Mouse (Mus musculus) spleen, adult 2 months (tissue): ENCODE measurements around the gene Gm4064. TPM values are rescaled to one million over a fixed set of nuclear protein-coding genes. Genes with fewer than 3 reads are reported as not detected.
"Not testable (repeated sequence)": the region's sequence is repeated elsewhere in the genome, so short reads cannot be mapped to it uniquely, and the experiment has no call there.

Experiments
- DNase-seq, 2 experiments: peaks; one replicate each; pipeline versions ENCODE4 v3.0.0 to v3.0.0-alpha.2; 2012 to 2021; ENCODE audit warnings: low spot score in 2 of 2, low read depth in 1 of 2
- H3K27ac ChIP-seq: fragments of 200-500 bp; 2 replicates; pipeline ENCODE4 v1.5.1; 2012; ENCODE audit warnings: low read length, inconsistent platforms; ENCODE audit not compliant: insufficient read depth
- H3K27me3 ChIP-seq: fragments of 200-500 bp; 2 replicates; pipeline ENCODE4 v1.6.1; 2012; ENCODE audit warnings: mild to moderate bottlenecking, moderate library complexity, low read length, inconsistent platforms; ENCODE audit not compliant: control insufficient read depth, insufficient read depth
- H3K36me3 ChIP-seq: fragments of 200-500 bp; 2 replicates; pipeline ENCODE4 v1.6.1; 2012; ENCODE audit warnings: mild to moderate bottlenecking, low read length, inconsistent platforms; ENCODE audit not compliant: control insufficient read depth, insufficient read depth
- H3K4me1 ChIP-seq: fragments of 200-500 bp; 2 replicates; pipeline ENCODE4 v1.6.1; 2011; ENCODE audit warnings: inconsistent platforms; ENCODE audit not compliant: control insufficient read depth, insufficient read depth, insufficient read length
- H3K4me3 ChIP-seq: fragments of 200-500 bp; 2 replicates; pipeline ENCODE4 v1.5.1; 2011; ENCODE audit warnings: mild to moderate bottlenecking, inconsistent platforms; ENCODE audit not compliant: insufficient read depth, insufficient read length; ENCODE audit errors: extremely low read depth
- WGBS: fragments of 180-500 bp; shearing (Covaris S2); methylation state at CpG from one replicate; pipeline ENCODE4 v1.1.7; 2018; 5-methylcytosine and 5-hydroxymethylcytosine counted together
- polyA plus RNA-seq: library from polyadenylated mRNA; depleted of rRNA; stranded (reverse); fragments of >200 nt; gene quantifications from 2 replicates; pipeline ENCODE4 v1.2.3, GENCODE M21; 2012; rRNA removed

Gm4064 gene
- polyA plus RNA-seq, result not detected in 2 replicates

DNA sequence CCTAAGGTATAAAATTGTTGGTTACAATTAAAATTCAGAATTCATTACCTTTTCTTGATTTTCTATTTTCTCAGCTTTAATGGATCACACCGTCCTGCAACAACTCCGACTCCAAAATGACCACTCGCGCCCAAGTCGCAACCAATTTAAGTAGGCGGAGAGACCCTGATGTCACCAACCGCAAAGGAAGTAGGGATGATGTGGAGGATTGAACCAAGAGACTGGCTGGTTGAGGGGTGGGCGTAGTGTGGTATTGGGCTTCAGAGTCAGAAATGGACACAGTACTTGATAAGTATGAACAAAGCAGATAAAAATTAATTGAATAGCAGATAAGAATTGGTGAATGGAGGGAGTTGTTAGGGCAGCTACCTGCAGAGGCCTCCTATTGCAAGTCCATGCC, at the start of gene Gm4064:
Gene Gm4064, minus strand, starts transcription at position 101 of the 400 bp plus-strand sequence.
- not testable (repeated sequence) for H3K4me1 ChIP-seq, H3K36me3 ChIP-seq, H3K27me3 ChIP-seq, H3K27ac ChIP-seq, H3K4me3 ChIP-seq, DNase-seq
- no CpG with 5 or more reads among the region's 8 CpGs for WGBS

DNA sequence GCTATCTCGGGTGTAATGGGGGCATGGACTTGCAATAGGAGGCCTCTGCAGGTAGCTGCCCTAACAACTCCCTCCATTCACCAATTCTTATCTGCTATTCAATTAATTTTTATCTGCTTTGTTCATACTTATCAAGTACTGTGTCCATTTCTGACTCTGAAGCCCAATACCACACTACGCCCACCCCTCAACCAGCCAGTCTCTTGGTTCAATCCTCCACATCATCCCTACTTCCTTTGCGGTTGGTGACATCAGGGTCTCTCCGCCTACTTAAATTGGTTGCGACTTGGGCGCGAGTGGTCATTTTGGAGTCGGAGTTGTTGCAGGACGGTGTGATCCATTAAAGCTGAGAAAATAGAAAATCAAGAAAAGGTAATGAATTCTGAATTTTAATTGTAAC, 34.4 kb upstream of the Gm4064 start, which contains the start of the genes Rbmy and Gm10256:
Gene Rbmy, plus strand, starts transcription at position 301 of the 400 bp plus-strand sequence.
Gene Gm10256, plus strand, starts transcription at position 320 of the 400 bp plus-strand sequence.
- not testable (repeated sequence) for H3K36me3 ChIP-seq, H3K4me3 ChIP-seq, H3K27ac ChIP-seq, DNase-seq, H3K27me3 ChIP-seq, H3K4me1 ChIP-seq
- no CpG with 5 or more reads among the region's 9 CpGs for WGBS

Other genes starting within 250 kb of the Gm4064 start
- gene H2al2c, start 197.1 kb downstream of the Gm4064 start, polyA plus RNA-seq, result not detected in 2 replicates
- not detected in 2 replicates for gene Sry, start 132.5 kb downstream of the Gm4064 start, polyA plus RNA-seq
- gene H2al2b, start 75.5 kb downstream of the Gm4064 start, polyA plus RNA-seq, result not detected in 2 replicates
- not detected in 2 replicates for gene Rbmy, start 34.5 kb upstream of the Gm4064 start, polyA plus RNA-seq
- gene Gm10256, start 34.5 kb upstream of the Gm4064 start, polyA plus RNA-seq, result not detected in 2 replicates
- not detected in 2 replicates for gene Gm10352, start 104.8 kb upstream of the Gm4064 start, polyA plus RNA-seq
- not detected in 2 replicates for gene Gm29289, start 136.4 kb upstream of the Gm4064 start, polyA plus RNA-seq